Mouse (Mus musculus): ENCODE measurements around the gene Tbc1d4.

Tbc1d4 gene

GRCm38 (mm10) chr14:101503168-101503961 lies 105.6 kb downstream of the Tbc1d4 start:
- no peak for DNase-seq (ENCODE audit: low spot score in 2 of 2)

DNA sequence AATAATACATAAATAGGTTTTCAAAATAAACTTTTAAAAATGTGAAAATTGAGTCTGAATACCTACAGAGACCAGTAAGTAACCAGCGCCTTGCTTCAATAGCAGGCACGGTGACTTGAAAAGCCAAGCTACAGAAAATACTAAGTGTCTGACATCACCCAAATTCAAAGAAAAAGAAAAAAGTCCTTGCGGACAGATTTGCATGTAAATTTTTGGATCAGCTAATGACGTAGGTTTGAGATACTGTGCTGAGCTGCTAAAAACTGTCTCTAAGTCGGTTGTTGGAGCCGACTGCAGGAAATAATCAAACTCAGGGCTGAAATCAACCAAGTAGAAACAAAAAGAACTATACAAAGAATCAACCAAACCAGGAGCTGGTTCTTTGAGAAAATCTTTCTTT lies 107.1 kb downstream of the Tbc1d4 start:
- DNase-seq (ENCODE audit: low spot score in 2 of 2): no peak

GRCm38 (mm10) chr14:101501452-101501851 lies 107.5 kb downstream of the Tbc1d4 start:
- no peak for DNase-seq (ENCODE audit: low spot score in 2 of 2)

DNA sequence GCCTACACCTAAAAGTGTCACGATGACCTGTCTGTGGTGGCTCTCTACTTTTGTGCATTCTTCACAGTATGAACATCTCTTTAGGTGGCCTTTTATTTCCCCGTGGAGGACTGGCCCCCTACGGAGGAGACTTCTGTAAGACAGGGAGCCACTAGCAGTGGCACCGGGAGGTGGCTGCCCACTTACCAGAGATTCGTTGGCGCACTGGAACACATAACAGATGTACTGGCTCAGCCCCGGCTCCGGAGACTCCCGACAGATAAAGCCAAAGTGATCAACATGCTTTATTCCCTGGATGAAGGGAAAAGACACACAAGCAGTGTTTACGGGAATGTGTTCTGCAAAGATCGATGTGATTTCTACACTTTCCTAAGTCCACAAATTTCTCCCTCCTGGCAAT lies 108.2 kb downstream of the Tbc1d4 start:
- DNase-seq (ENCODE audit: low spot score in 2 of 2): no peak

GRCm38 (mm10) chr14:101499838-101500237 lies 109.2 kb downstream of the Tbc1d4 start:
- DNase-seq (ENCODE audit: low spot score in 2 of 2): no peak

DNA sequence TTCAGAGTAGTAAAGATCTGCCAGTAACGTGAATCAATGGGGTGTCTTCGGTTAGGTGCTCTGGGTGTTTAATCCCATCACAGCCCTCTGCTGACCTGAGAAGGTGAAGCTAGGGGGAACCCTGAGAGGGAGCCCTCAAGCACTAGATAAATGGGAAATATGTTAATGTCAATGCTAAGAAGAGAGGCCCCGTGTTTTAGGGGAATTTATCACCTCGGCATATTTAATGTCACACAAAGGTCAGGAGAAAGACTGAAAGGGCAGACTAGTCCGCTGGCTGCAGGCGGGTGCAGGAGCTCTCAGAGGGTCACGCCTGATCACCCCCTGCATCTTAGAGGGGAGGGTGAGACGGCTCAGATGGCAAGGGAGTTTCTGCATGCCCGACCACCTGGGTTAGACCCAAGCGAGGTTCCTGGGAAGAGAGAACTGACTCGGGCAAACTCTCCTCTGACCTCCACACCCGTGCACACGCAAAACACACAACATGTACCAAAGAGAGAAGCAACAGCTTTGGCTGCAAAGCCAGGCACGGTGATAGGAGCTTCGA lies 120.7 kb downstream of the Tbc1d4 start:
- DNase-seq (ENCODE audit: low spot score in 2 of 2): no peak

GRCm38 (mm10) chr14:101486550-101486949 lies 122.4 kb downstream of the Tbc1d4 start:
- no peak for DNase-seq (ENCODE audit: low spot score in 2 of 2)

DNA sequence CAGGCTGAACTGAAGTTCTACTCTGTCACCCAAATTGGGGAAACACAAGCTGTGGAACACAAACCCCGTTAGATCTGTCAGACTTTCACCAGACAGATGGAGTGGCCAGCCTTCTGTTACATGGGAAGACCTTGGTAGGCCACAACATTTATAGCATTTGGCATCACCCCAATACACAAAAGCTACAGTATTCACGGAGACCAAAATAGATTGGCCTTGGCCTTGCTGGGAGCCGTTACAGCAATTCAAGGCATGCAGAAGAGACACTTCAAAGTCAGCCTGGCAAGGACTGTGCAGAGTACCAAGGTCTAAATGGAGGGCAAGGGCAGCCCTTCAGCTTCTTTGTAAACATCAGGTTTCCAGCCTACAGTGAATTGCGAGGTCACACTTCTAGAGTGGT lies 125.8 kb downstream of the Tbc1d4 start:
- DNase-seq (ENCODE audit: low spot score in 2 of 2): no peak

GRCm38 (mm10) chr14:101482270-101482669 lies 126.7 kb downstream of the Tbc1d4 start:
- no peak for DNase-seq (ENCODE audit: low spot score in 2 of 2)

- DNase-seq (ENCODE audit: low spot score in 2 of 2): no peak
Observed at GRCm38 (mm10) chr14:101481165-101481564, 127.8 kb downstream of the Tbc1d4 start.

- DNase-seq (ENCODE audit: low spot score in 2 of 2): no peak
Observed at GRCm38 (mm10) chr14:101480541-101480940, 128.4 kb downstream of the Tbc1d4 start.

GRCm38 (mm10) chr14:101477827-101478220 lies 131.2 kb downstream of the Tbc1d4 start:
- DNase-seq (ENCODE audit: low spot score in 2 of 2): no peak

- DNase-seq (ENCODE audit: low spot score in 2 of 2): no peak
Observed at GRCm38 (mm10) chr14:101477081-101477826, 131.7 kb downstream of the Tbc1d4 start.

- no peak for DNase-seq (ENCODE audit: low spot score in 2 of 2)
Observed at GRCm38 (mm10) chr14:101469475-101470093, 139.4 kb downstream of the Tbc1d4 start.

GRCm38 (mm10) chr14:101468143-101468542 lies 140.8 kb downstream of the Tbc1d4 start:
- no peak for DNase-seq (ENCODE audit: low spot score in 2 of 2)

DNA sequence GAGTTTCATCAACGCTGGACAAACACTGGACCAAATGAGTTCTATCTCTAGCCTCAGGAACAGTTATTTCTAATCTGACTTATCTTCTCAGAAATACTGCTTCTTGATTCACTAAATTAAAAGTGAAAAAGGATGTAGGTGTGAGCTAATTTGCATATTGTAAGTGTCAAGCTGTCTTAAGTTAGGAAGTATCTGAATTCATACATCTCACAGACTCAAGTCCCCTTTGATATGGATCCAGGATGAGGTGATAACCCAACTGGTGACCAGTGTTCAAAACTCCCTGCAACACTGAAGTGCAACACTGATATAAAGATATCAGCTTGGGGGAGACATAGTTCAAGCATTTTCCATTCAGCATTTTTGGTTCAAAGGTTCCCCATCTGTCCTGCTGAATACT lies 141.5 kb downstream of the Tbc1d4 start:
- DNase-seq (ENCODE audit: low spot score in 2 of 2): no peak

- DNase-seq (ENCODE audit: low spot score in 2 of 2): no peak
Observed at GRCm38 (mm10) chr14:101466521-101466920, 142.5 kb downstream of the Tbc1d4 start.

DNA sequence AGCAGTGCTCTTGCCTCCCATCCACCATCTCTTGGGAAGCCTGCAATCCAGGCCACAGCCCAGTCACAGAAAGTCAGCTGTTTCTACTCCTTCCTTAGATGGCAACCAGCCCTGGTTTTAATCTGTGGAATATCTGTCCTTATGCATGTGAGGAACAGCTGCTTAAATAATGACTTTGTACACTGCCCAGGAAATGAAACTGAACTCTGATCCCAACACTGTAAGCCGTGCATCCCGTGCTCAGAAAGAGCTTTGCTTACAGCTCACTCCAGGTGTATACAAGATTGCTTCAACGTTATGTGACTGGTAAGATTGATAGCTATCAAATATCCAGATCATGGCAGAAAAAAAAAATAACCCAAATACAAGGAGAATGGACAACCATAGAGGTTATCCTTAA lies 143.1 kb downstream of the Tbc1d4 start:
- DNase-seq (ENCODE audit: low spot score in 2 of 2): no peak

GRCm38 (mm10) chr14:101460768-101461167 lies 148.2 kb downstream of the Tbc1d4 start:
- DNase-seq (ENCODE audit: low spot score in 2 of 2): peak; percentile 28 to 34

- no peak for DNase-seq (ENCODE audit: low spot score in 2 of 2)
Observed at GRCm38 (mm10) chr14:101452915-101453314, 156.1 kb downstream of the Tbc1d4 start.

- DNase-seq (ENCODE audit: low spot score in 2 of 2): no peak
Observed at GRCm38 (mm10) chr14:101447857-101448256, 161.1 kb downstream of the Tbc1d4 start.

DNA sequence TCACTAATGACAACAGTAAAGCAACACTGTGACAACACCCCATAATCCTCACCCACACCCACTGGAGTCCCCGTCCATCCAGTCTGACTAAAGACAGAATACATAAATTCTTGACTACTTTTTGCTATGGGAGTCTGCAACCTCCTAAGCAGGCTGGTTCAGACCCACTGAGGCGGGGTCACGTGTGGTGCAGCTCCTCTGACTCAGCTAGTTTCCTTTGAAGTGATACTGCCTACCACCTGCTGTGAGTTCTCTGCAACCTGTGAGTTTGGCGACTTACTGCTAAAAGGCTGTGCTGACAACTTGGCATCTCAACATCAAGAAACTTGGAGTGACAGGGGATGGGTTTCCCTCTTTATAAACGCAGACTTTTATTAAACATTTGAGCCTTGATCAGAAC lies 163.8 kb downstream of the Tbc1d4 start:
- DNase-seq (ENCODE audit: low spot score in 2 of 2): no peak
